Mouse (Mus musculus): ENCODE data around the gene Kif27.

- no peak for TF ChIP-seq POLR2A (IDR thresholded peaks at IDR 0.05; ENCODE audit: control insufficient read depth, extremely low read depth, insufficient read depth, low read length, poor library complexity)
- no peak for TF ChIP-seq CTCF (IDR thresholded peaks at IDR 0.05; ENCODE audit: borderline replicate concordance, control insufficient read depth, extremely low read depth, insufficient read depth, low read length, poor library complexity)
Observed at GRCm38 (mm10) chr13:58373153-58373470, 14.2 kb upstream of the Kif27 start.

Measured in thymus, adult 2 months (tissue).